Mouse (Mus musculus): ENCODE measurements around the gene Dact3. TPM values are rescaled to one million over a fixed set of nuclear protein-coding genes. Genes with fewer than 3 reads are reported as not detected.

The Dact3 gene
- polyA plus RNA-seq (2012; rRNA removed): 9.2 and 18.1 TPM in 2 replicates

GRCm38 (mm10) chr7:16875310-16875325, at the start of gene Dact3:
Gene Dact3 (plus strand): TSS chr7:16875317.
- Histone ChIP-seq H3K27me3 (ENCODE audit: control insufficient read depth, insufficient read depth, low read length) (no peaks in the 10 kb centered on the region), H3K4me3 (ENCODE audit: extremely low read depth, insufficient read depth, insufficient read length) (peak within 1 kb of the TSS; percentile 54), H3K27ac (ENCODE audit: insufficient read depth, low read length) (peak within 1 kb of the TSS; percentile 19; the same call in 1 of the 2 replicates), H3K36me3 (ENCODE audit: control insufficient read depth, insufficient read depth, low read length) (peaks cover 7% of the 10 kb centered on the region), H3K4me1 (ENCODE audit: control insufficient read depth, insufficient read depth, insufficient read length) (peaks cover 6% of the 10 kb centered on the region)
- TF ChIP-seq POLR2A (IDR thresholded peaks at IDR 0.05; ENCODE audit: low read depth, low read length) (no peak), CTCF (IDR thresholded peaks at IDR 0.05; ENCODE audit: extremely low read depth, insufficient read depth, insufficient read length, insufficient replicate concordance) (no peak)
- no peak for DNase-seq (ENCODE audit: low read depth in 1 of 2, low spot score in 2 of 2)
- 0% methylated on average over 1 of the region's 1 CpGs for WGBS

- Histone ChIP-seq H3K27me3 (ENCODE audit: control insufficient read depth, insufficient read depth, low read length) (no peaks in the 10 kb centered on the region), H3K4me1 (ENCODE audit: control insufficient read depth, insufficient read depth, insufficient read length) (peaks cover 29% of the 10 kb centered on the region; the same call in 1 of the 2 replicates), H3K27ac (ENCODE audit: insufficient read depth, low read length) (peak overlapping the region; percentile 4; the same call in 1 of the 2 replicates), H3K4me3 (ENCODE audit: extremely low read depth, insufficient read depth, insufficient read length) (no peak overlapping the region), H3K36me3 (ENCODE audit: control insufficient read depth, insufficient read depth, low read length) (peaks cover 26% of the 10 kb centered on the region)
- TF ChIP-seq POLR2A (IDR thresholded peaks at IDR 0.05; ENCODE audit: low read depth, low read length) (no peak), CTCF (IDR thresholded peaks at IDR 0.05; ENCODE audit: extremely low read depth, insufficient read depth, insufficient read length, insufficient replicate concordance) (peak; percentile 50; the same call in 1 of the 2 replicates)
- 62% methylated on average over 10 of the region's 10 CpGs for WGBS
- DNase-seq (ENCODE audit: low read depth in 1 of 2, low spot score in 2 of 2): peak; percentile 70 to 76
Measured at GRCm38 (mm10) chr7:16825785-16826184, 49.3 kb upstream of the Dact3 start.

- H3K4me1 ChIP-seq (ENCODE audit: control insufficient read depth, insufficient read depth, insufficient read length): peaks cover 24% of the 10 kb centered on the region; the same call in 1 of the 2 replicates
- no peak overlapping the region for H3K4me3 ChIP-seq (ENCODE audit: extremely low read depth, insufficient read depth, insufficient read length)
- WGBS: 21% methylated on average over 5 of the region's 5 CpGs
- no peak for DNase-seq (ENCODE audit: low read depth in 1 of 2, low spot score in 2 of 2)
- no peak for TF ChIP-seq POLR2A (IDR thresholded peaks at IDR 0.05; ENCODE audit: low read depth, low read length)
- no peak for TF ChIP-seq CTCF (IDR thresholded peaks at IDR 0.05; ENCODE audit: extremely low read depth, insufficient read depth, insufficient read length, insufficient replicate concordance)
- peak overlapping the region; percentile 55; the same call in 1 of the 2 replicates for H3K27ac ChIP-seq (ENCODE audit: insufficient read depth, low read length)
- H3K36me3 ChIP-seq (ENCODE audit: control insufficient read depth, insufficient read depth, low read length): peaks cover 34% of the 10 kb centered on the region
- H3K27me3 ChIP-seq (ENCODE audit: control insufficient read depth, insufficient read depth, low read length): no peaks in the 10 kb centered on the region
Measured at GRCm38 (mm10) chr7:16826571-16826970, 48.5 kb upstream of the Dact3 start.

- Histone ChIP-seq H3K4me3 (ENCODE audit: extremely low read depth, insufficient read depth, insufficient read length) (no peak overlapping the region), H3K36me3 (ENCODE audit: control insufficient read depth, insufficient read depth, low read length) (peaks cover 40% of the 10 kb centered on the region), H3K27ac (ENCODE audit: insufficient read depth, low read length) (peak overlapping the region; percentile 55), H3K27me3 (ENCODE audit: control insufficient read depth, insufficient read depth, low read length) (no peaks in the 10 kb centered on the region), H3K4me1 (ENCODE audit: control insufficient read depth, insufficient read depth, insufficient read length) (peaks cover 24% of the 10 kb centered on the region; the same call in 1 of the 2 replicates)
- 19% methylated on average over 4 of the region's 4 CpGs for WGBS
- no peak for TF ChIP-seq CTCF (IDR thresholded peaks at IDR 0.05; ENCODE audit: extremely low read depth, insufficient read depth, insufficient read length, insufficient replicate concordance)
- no peak for TF ChIP-seq POLR2A (IDR thresholded peaks at IDR 0.05; ENCODE audit: low read depth, low read length)
- DNase-seq (ENCODE audit: low read depth in 1 of 2, low spot score in 2 of 2): no peak
Measured at GRCm38 (mm10) chr7:16827274-16827673, 47.8 kb upstream of the Dact3 start.

GRCm38 (mm10) chr7:16830449-16830848, 44.7 kb upstream of the Dact3 start:
- DNase-seq (ENCODE audit: low read depth in 1 of 2, low spot score in 2 of 2): no peak
- Histone ChIP-seq H3K27ac (ENCODE audit: insufficient read depth, low read length) (no peak overlapping the region), H3K4me1 (ENCODE audit: control insufficient read depth, insufficient read depth, insufficient read length) (peaks cover 22% of the 10 kb centered on the region; the same call in 1 of the 2 replicates), H3K27me3 (ENCODE audit: control insufficient read depth, insufficient read depth, low read length) (no peaks in the 10 kb centered on the region), H3K4me3 (ENCODE audit: extremely low read depth, insufficient read depth, insufficient read length) (no peak overlapping the region), H3K36me3 (ENCODE audit: control insufficient read depth, insufficient read depth, low read length) (peaks cover 52% of the 10 kb centered on the region)
- 86% methylated on average over 9 of the region's 9 CpGs for WGBS
- no peak for TF ChIP-seq CTCF (IDR thresholded peaks at IDR 0.05; ENCODE audit: extremely low read depth, insufficient read depth, insufficient read length, insufficient replicate concordance)

- DNase-seq (ENCODE audit: low read depth in 1 of 2, low spot score in 2 of 2): peak in 1 of 2 experiments; percentile 63
- H3K36me3 ChIP-seq (ENCODE audit: control insufficient read depth, insufficient read depth, low read length): peaks cover 19% of the 10 kb centered on the region
- 68% methylated on average over 18 of the region's 18 CpGs for WGBS
- H3K4me1 ChIP-seq (ENCODE audit: control insufficient read depth, insufficient read depth, insufficient read length): peaks cover 47% of the 10 kb centered on the region
- TF ChIP-seq POLR2A (IDR thresholded peaks at IDR 0.05; ENCODE audit: low read depth, low read length): peak; percentile 40; the same call in 1 of the 2 replicates
- TF ChIP-seq CTCF (IDR thresholded peaks at IDR 0.05; ENCODE audit: extremely low read depth, insufficient read depth, insufficient read length, insufficient replicate concordance): no peak
- H3K27ac ChIP-seq (ENCODE audit: insufficient read depth, low read length): peak overlapping the region; percentile 87
- no peaks in the 10 kb centered on the region for H3K27me3 ChIP-seq (ENCODE audit: control insufficient read depth, insufficient read depth, low read length)
- H3K4me3 ChIP-seq (ENCODE audit: extremely low read depth, insufficient read depth, insufficient read length): peak overlapping the region; percentile 60
Measured at GRCm38 (mm10) chr7:16837916-16838803, 37.0 kb upstream of the Dact3 start.

- Histone ChIP-seq H3K27ac (ENCODE audit: insufficient read depth, low read length) (peak overlapping the region; percentile 87), H3K27me3 (ENCODE audit: control insufficient read depth, insufficient read depth, low read length) (no peaks in the 10 kb centered on the region), H3K4me1 (ENCODE audit: control insufficient read depth, insufficient read depth, insufficient read length) (peaks cover 47% of the 10 kb centered on the region), H3K4me3 (ENCODE audit: extremely low read depth, insufficient read depth, insufficient read length) (peak overlapping the region; percentile 60), H3K36me3 (ENCODE audit: control insufficient read depth, insufficient read depth, low read length) (peaks cover 14% of the 10 kb centered on the region)
- TF ChIP-seq CTCF (IDR thresholded peaks at IDR 0.05; ENCODE audit: extremely low read depth, insufficient read depth, insufficient read length, insufficient replicate concordance) (no peak), POLR2A (IDR thresholded peaks at IDR 0.05; ENCODE audit: low read depth, low read length) (no peak)
- 65% methylated on average over 6 of the region's 6 CpGs for WGBS
- DNase-seq (ENCODE audit: low read depth in 1 of 2, low spot score in 2 of 2): no peak
Measured at GRCm38 (mm10) chr7:16838804-16839426, 36.2 kb upstream of the Dact3 start.

All from spleen, adult 2 months (tissue).